Mouse (Mus musculus) brain, embryonic 14.5 days (tissue): Measurements from ENCODE around the gene Fscn2.

Source experiments
- CTCF ChIP-seq: fragments of 200-500 bp; IDR thresholded peaks from 2 replicates; pipeline ENCODE4 v1.5.1; 2012; ENCODE audit warnings: inconsistent platforms, mild to moderate bottlenecking, moderate library complexity, borderline replicate concordance; ENCODE audit not compliant: insufficient read depth, insufficient read length; ENCODE audit errors: extremely low read depth
- POLR2A ChIP-seq: fragments of 200-500 bp; IDR thresholded peaks from 2 replicates; pipeline ENCODE4 v1.6.1; 2012; ENCODE audit warnings: mild to moderate bottlenecking, inconsistent platforms, borderline replicate concordance; ENCODE audit not compliant: poor library complexity, insufficient read depth, insufficient read length, severe bottlenecking; ENCODE audit errors: extremely low read depth

DNA sequence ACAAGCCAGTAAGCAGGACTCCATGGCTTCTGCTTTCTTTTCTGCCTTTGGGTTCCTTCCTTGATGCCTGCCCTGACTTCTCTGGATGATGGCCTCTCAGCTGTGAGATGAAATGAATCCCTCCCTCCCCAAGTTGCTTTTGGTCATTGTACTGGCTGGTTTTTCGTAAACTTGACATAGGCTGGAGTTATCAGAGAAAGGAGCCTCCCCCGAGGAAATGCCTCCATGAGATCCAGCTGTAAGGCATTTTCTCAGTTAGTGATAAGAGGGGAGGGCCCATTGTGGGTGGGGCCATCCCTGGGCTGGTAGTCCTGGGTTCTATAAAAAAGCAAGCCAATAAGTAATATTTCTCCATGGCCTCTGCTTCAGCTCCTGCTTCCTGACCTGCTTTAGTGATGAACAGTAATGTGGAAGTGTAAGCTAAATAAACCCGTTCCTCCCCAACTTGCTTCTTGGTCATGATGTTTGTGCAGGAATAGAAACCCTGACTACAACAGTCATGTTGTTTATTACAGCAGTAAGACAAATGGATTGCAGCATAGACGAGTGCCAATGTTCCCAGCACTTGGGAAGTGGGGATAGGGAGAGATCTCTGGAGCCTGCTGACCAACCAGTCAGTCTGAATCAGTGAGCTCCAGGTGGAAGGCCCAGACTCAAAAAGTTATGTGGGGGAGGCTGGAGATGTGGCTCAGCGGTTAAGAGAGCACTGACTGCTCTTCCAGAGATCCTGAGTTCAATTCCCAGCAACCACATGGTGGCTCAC is 5.9 kb upstream of the Fscn2 start:
- TF ChIP-seq POLR2A = no peak
- no peak for TF ChIP-seq CTCF
